In genomic region chr5:102847859-102848258, GRCm38 (mm10) we compare ENCODE assay signal across 16 mouse cellular contexts.
DNase-seq lines count a peak whose midpoint lies in the region; ATAC-seq and TF ChIP-seq lines count a peak whose summit lies in the region.
"Had no signal": no experiment of that assay in that cellular context is flagged by ENCODE, and none has a peak within 500 bp of the region (broad histone marks: within the 10 kb centered on the region; RNA-seq: fewer than 3 reads in every experiment).

No protein-coding gene starts in this region.

- H3K4me1 ChIP-seq in hindbrain, embryonic 13.5 days (replicated peaks) = peaks cover 41% of the 10 kb centered on the region
- H3K4me1 ChIP-seq in hindbrain, embryonic 12.5 days = peaks cover 17% of the 10 kb centered on the region
- H3K4me1 ChIP-seq in hindbrain, postnatal 0 days (ENCODE audit: insufficient read depth, low read length) = no peaks in the 10 kb centered on the region; the same call in none of the 2 replicates
- H3K4me1 ChIP-seq in midbrain, embryonic 14.5 days (ENCODE audit: control insufficient read depth, insufficient read depth, low read length) = peaks cover 29% of the 10 kb centered on the region

- peak overlapping the region; percentile 67 for H3K4me2 ChIP-seq in hindbrain, embryonic 13.5 days
- H3K4me2 ChIP-seq in hindbrain, embryonic 12.5 days (replicated peaks) = no peak overlapping the region
- peak overlapping the region; percentile 67 for H3K4me2 ChIP-seq in hindbrain, postnatal 0 days (ENCODE audit: low read depth, low read length)
- peak overlapping the region; percentile 64 for H3K4me2 ChIP-seq in midbrain, embryonic 14.5 days (ENCODE audit: low read length)
- H3K4me2 ChIP-seq: lung, embryonic 15.5 days; neural tube, embryonic 12.5 days had no signal

- H3K36me3 ChIP-seq in hindbrain, embryonic 13.5 days = no peaks in the 10 kb centered on the region
- H3K36me3 ChIP-seq in hindbrain, embryonic 12.5 days = no peaks in the 10 kb centered on the region
- no peaks in the 10 kb centered on the region for H3K36me3 ChIP-seq in hindbrain, postnatal 0 days (ENCODE audit: insufficient read depth, low read length)
- no peaks in the 10 kb centered on the region for H3K36me3 ChIP-seq in midbrain, embryonic 14.5 days (ENCODE audit: control insufficient read depth, insufficient read depth, low read length)
- H3K36me3 ChIP-seq: forebrain, embryonic 15.5 days; lung, embryonic 15.5 days; neural tube, embryonic 12.5 days had no signal

- H3K27me3 ChIP-seq in hindbrain, embryonic 13.5 days = no peaks in the 10 kb centered on the region
- H3K27me3 ChIP-seq in hindbrain, embryonic 12.5 days = no peaks in the 10 kb centered on the region
- no peaks in the 10 kb centered on the region for H3K27me3 ChIP-seq in hindbrain, postnatal 0 days (ENCODE audit: insufficient read depth, low read length)
- H3K27me3 ChIP-seq in midbrain, embryonic 14.5 days (ENCODE audit: control insufficient read depth, insufficient read depth, low read length) = no peaks in the 10 kb centered on the region
- H3K27me3 ChIP-seq: forebrain, embryonic 15.5 days; lung, embryonic 15.5 days; neural tube, embryonic 12.5 days had no signal

- 0 out of 2 replicates have a peak overlapping the region, but pooled peaks have one; percentile 25 for H3K27ac ChIP-seq in hindbrain, embryonic 13.5 days
- H3K27ac ChIP-seq in hindbrain, embryonic 12.5 days = no peak overlapping the region
- peak overlapping the region; percentile 65; the same call in 1 of the 2 replicates for H3K27ac ChIP-seq in hindbrain, postnatal 0 days
- no peak overlapping the region for H3K27ac ChIP-seq in midbrain, embryonic 14.5 days (replicated peaks; ENCODE audit: low read depth, low read length)
- H3K27ac ChIP-seq: forebrain, embryonic 15.5 days; lung, embryonic 15.5 days; neural tube, embryonic 12.5 days had no signal

- H3K9ac ChIP-seq in hindbrain, embryonic 13.5 days = no peak overlapping the region; the same call in 1 of the 2 replicates
- no peak overlapping the region for H3K9ac ChIP-seq in hindbrain, embryonic 12.5 days
- no peak overlapping the region; the same call in 1 of the 2 replicates for H3K9ac ChIP-seq in hindbrain, postnatal 0 days (replicated peaks; ENCODE audit: low read length)
- H3K9ac ChIP-seq in midbrain, embryonic 14.5 days (replicated peaks; ENCODE audit: low read length) = no peak overlapping the region; the same call in 1 of the 2 replicates
- H3K9ac ChIP-seq: forebrain, embryonic 15.5 days; lung, embryonic 15.5 days; neural tube, embryonic 12.5 days had no signal

- no peak for ATAC-seq in hindbrain, embryonic 13.5 days (ENCODE audit: low FRiP score)
- no peak for ATAC-seq in hindbrain, embryonic 12.5 days (ENCODE audit: low FRiP score)
- no peak for ATAC-seq in hindbrain, postnatal 0 days
- ATAC-seq in midbrain, embryonic 14.5 days (ENCODE audit: low FRiP score, low TSS enrichment) = no peak
- ATAC-seq: forebrain, embryonic 15.5 days had no signal

- no peak for TF ChIP-seq CTCF in hindbrain, postnatal 0 days (IDR thresholded peaks at IDR 0.05; ENCODE audit: low read depth)

- H3K9me3 ChIP-seq in hindbrain, embryonic 13.5 days = no peaks in the 10 kb centered on the region
- no peaks in the 10 kb centered on the region for H3K9me3 ChIP-seq in hindbrain, embryonic 12.5 days (replicated peaks)
- H3K9me3 ChIP-seq in hindbrain, postnatal 0 days (ENCODE audit: low read length) = no peaks in the 10 kb centered on the region
- no peaks in the 10 kb centered on the region for H3K9me3 ChIP-seq in midbrain, embryonic 14.5 days (ENCODE audit: control insufficient read depth, low read length)
- H3K9me3 ChIP-seq: forebrain, embryonic 15.5 days; lung, embryonic 15.5 days; megakaryocyte, embryonic 14.5 days; neural tube, embryonic 12.5 days had no signal

- peak overlapping the region; percentile 4 for H3K4me3 ChIP-seq in hindbrain, embryonic 13.5 days
- H3K4me3 ChIP-seq in hindbrain, embryonic 12.5 days = no peak overlapping the region
- H3K4me3 ChIP-seq in hindbrain, postnatal 0 days (ENCODE audit: low read length) = peak overlapping the region; percentile 43; the same call in 1 of the 2 replicates
- no peak overlapping the region for H3K4me3 ChIP-seq in midbrain, embryonic 14.5 days (replicated peaks; ENCODE audit: low read depth, low read length)
- H3K4me3 ChIP-seq: forebrain, embryonic 15.5 days; lung, embryonic 15.5 days; megakaryocyte, embryonic 14.5 days; neural tube, embryonic 12.5 days had no signal

- no peak for DNase-seq in hindbrain, postnatal 0 days (ENCODE audit: low spot score)
- peak; percentile 51 for DNase-seq in kidney, adult 9 months
- DNase-seq in midbrain, embryonic 14.5 days = no peak
- DNase-seq in gastrocnemius, postnatal 10 days = no peak
- no peak for DNase-seq in right cerebral cortex, postnatal 14 days
- DNase-seq in natural killer cell, adult 2 months (ENCODE audit: low spot score in 2 of 2) = no peak
- DNase-seq: cerebellum, adult 11 months; cerebellum, postnatal 36 days; gastrocnemius, postnatal 25 days; thymus, postnatal 36 days had no signal

- 69% methylated on average over 4 of the region's 4 CpGs for WGBS in hindbrain, embryonic 13.5 days
- WGBS in hindbrain, embryonic 12.5 days = 72% methylated on average over 4 of the region's 4 CpGs
- WGBS in hindbrain, postnatal 0 days = 50% methylated on average over 4 of the region's 4 CpGs
- 69% methylated on average over 4 of the region's 4 CpGs for WGBS in midbrain, embryonic 14.5 days

Comparison
In these comparisons a context has a peak if more than half of its experiments do, and no peak if none do; other contexts are left out.
1. H3K27ac ChIP-seq: peak in hindbrain, embryonic 13.5 days (single experiment) and hindbrain, postnatal 0 days (single experiment); none in hindbrain, embryonic 12.5 days (single experiment) and midbrain, embryonic 14.5 days (single experiment).
2. H3K4me3 ChIP-seq: peak in hindbrain, embryonic 13.5 days (single experiment) and hindbrain, postnatal 0 days (single experiment); none in hindbrain, embryonic 12.5 days (single experiment) and midbrain, embryonic 14.5 days (single experiment).